Mouse (Mus musculus) myocyte (in vitro differentiated cells): ENCODE measurements around the gene Endou. TPM values are rescaled to one million over a fixed set of nuclear protein-coding genes. Genes with fewer than 3 reads are reported as not detected.

Source experiments
- H3K27me3 ChIP-seq: one replicate; pipeline ENCODE4 v1.6.1; 2011; ENCODE audit not compliant: control insufficient read depth, insufficient read depth, insufficient read length
- H3K36me3 ChIP-seq: one replicate; pipeline ENCODE4 v1.6.1; 2011; ENCODE audit not compliant: control insufficient read depth, insufficient read depth
- H3K4me2 ChIP-seq: one replicate; pipeline ENCODE4 v1.6.1; 2011; ENCODE audit warnings: low read depth, control low read depth
- H3K4me3 ChIP-seq: one replicate; pipeline ENCODE4 v1.5.1; 2011; ENCODE audit warnings: mild to moderate bottlenecking, control low read depth, moderate library complexity
- H3K79me2 ChIP-seq: one replicate; pipeline ENCODE4 v1.6.1; 2011; ENCODE audit not compliant: control insufficient read depth, insufficient read depth
- H3ac ChIP-seq: one replicate; pipeline ENCODE4 v1.6.1; 2011; ENCODE audit not compliant: control insufficient read depth, insufficient read length
- CEBPB ChIP-seq: IDR thresholded peaks from 2 replicates; pipeline ENCODE4 v1.6.1; 2011; ENCODE audit warnings: mild to moderate bottlenecking, moderate library complexity; ENCODE audit not compliant: poor library complexity, insufficient read depth, severe bottlenecking
- E2F4 ChIP-seq: IDR thresholded peaks from one replicate; pipeline ENCODE4 v1.6.1; 2011; ENCODE audit warnings: mild to moderate bottlenecking, control low read depth, moderate library complexity; ENCODE audit not compliant: insufficient read depth
- MAX ChIP-seq: IDR thresholded peaks from one replicate; pipeline ENCODE4 v1.6.1; 2011; ENCODE audit warnings: low read depth, mild to moderate bottlenecking, control low read depth
- MYOD1 ChIP-seq, 3 experiments: IDR thresholded peaks; one replicate each; pipeline ENCODE4 v1.6.1; 2011; ENCODE audit warnings: control low read depth in 2 of 3, low read depth in 2 of 3, mild to moderate bottlenecking in 2 of 3, moderate library complexity in 1 of 3; ENCODE audit not compliant: insufficient read length in 2 of 3, control insufficient read depth in 1 of 3
- MYOG ChIP-seq, 3 experiments: IDR thresholded peaks; one replicate each; pipeline ENCODE4 v1.6.1; 2011; ENCODE audit warnings: control low read depth in 2 of 3, low read depth in 2 of 3, mild to moderate bottlenecking in 2 of 3; ENCODE audit not compliant: insufficient read length in 2 of 3, control insufficient read depth in 1 of 3, insufficient read depth in 1 of 3
- POLR2A ChIP-seq: IDR thresholded peaks from one replicate; pipeline ENCODE4 v1.6.1; 2011; ENCODE audit warnings: low read depth, mild to moderate bottlenecking, control low read depth, moderate library complexity; ENCODE audit not compliant: insufficient read length
- POLR2AphosphoS2 ChIP-seq: IDR thresholded peaks from one replicate; pipeline ENCODE4 v1.6.1; 2011; ENCODE audit warnings: low read depth, control low read depth; ENCODE audit not compliant: insufficient read length
- REST ChIP-seq: IDR thresholded peaks from one replicate; pipeline ENCODE4 v1.6.1; 2011; ENCODE audit warnings: mild to moderate bottlenecking, control low read depth, moderate library complexity; ENCODE audit not compliant: insufficient read depth, insufficient read length
- SRF ChIP-seq: IDR thresholded peaks from one replicate; pipeline ENCODE4 v1.6.1; 2011; ENCODE audit warnings: low read depth; ENCODE audit not compliant: control insufficient read depth, insufficient read length
- TCF12 ChIP-seq: IDR thresholded peaks from one replicate; pipeline ENCODE4 v1.6.1; 2011; ENCODE audit warnings: mild to moderate bottlenecking, control low read depth; ENCODE audit not compliant: poor library complexity, insufficient read depth, severe bottlenecking
- TCF3 ChIP-seq: IDR thresholded peaks from one replicate; pipeline ENCODE4 v1.6.1; 2011; ENCODE audit warnings: low read depth, control low read depth; ENCODE audit not compliant: insufficient read length
- USF1 ChIP-seq: IDR thresholded peaks from one replicate; pipeline ENCODE4 v1.6.1; 2011; ENCODE audit warnings: low read depth, mild to moderate bottlenecking, control low read depth, moderate library complexity
- polyA plus RNA-seq: library from polyadenylated mRNA; unstranded; fragments of >200 nt; fragmentation: generic; extraction: Trizol; gene quantifications from one replicate; pipeline ENCODE4 v1.2.1, GENCODE M21; 2012; ENCODE audit warnings: missing spikeins

The Endou gene
- polyA plus RNA-seq, 1 experiment = 0.01 TPM

- Histone ChIP-seq H3K36me3 (peaks cover 50% of the 10 kb centered on the region), H3K79me2 (no peaks in the 10 kb centered on the region), H3K4me3 (no peak overlapping the region), H3K27me3 (no peaks in the 10 kb centered on the region), H3K4me2 (no peak overlapping the region), H3ac (no peak overlapping the region)
- TF ChIP-seq TCF12 = no peak
- no peak for TF ChIP-seq POLR2A
- TF ChIP-seq REST = no peak
- TF ChIP-seq TCF3 = no peak
- TF ChIP-seq E2F4 = no peak
- TF ChIP-seq MAX = no peak
- no peak for TF ChIP-seq SRF
- TF ChIP-seq MYOG (IDR thresholded peaks at IDR 0.05; ENCODE audit: control insufficient read depth in 1 of 3, insufficient read depth in 1 of 3, insufficient read length in 2 of 3, low read depth in 2 of 3) = no peak
- no peak for TF ChIP-seq MYOD1 (IDR thresholded peaks at IDR 0.05; ENCODE audit: control insufficient read depth in 1 of 3, insufficient read length in 2 of 3, low read depth in 2 of 3)
- no peak for TF ChIP-seq CEBPB
- no peak for TF ChIP-seq USF1
- no peak for TF ChIP-seq POLR2AphosphoS2
Measured at GRCm38 (mm10) chr15:97684118-97684517, 47.0 kb downstream of the Endou start.

GRCm38 (mm10) chr15:97682053-97682452, 49.1 kb downstream of the Endou start:
- Histone ChIP-seq H3K79me2 (no peaks in the 10 kb centered on the region), H3K27me3 (no peaks in the 10 kb centered on the region), H3K4me3 (no peak overlapping the region), H3K4me2 (no peak overlapping the region), H3ac (no peak overlapping the region), H3K36me3 (peaks cover 44% of the 10 kb centered on the region)
- TF ChIP-seq E2F4 (no peak), MYOG (IDR thresholded peaks at IDR 0.05; ENCODE audit: control insufficient read depth in 1 of 3, insufficient read depth in 1 of 3, insufficient read length in 2 of 3, low read depth in 2 of 3) (no peak), TCF12 (no peak), SRF (no peak), POLR2AphosphoS2 (no peak), REST (no peak), MYOD1 (IDR thresholded peaks at IDR 0.05; ENCODE audit: control insufficient read depth in 1 of 3, insufficient read length in 2 of 3, low read depth in 2 of 3) (no peak), TCF3 (no peak), MAX (no peak), USF1 (no peak), CEBPB (no peak), POLR2A (no peak)

DNA sequence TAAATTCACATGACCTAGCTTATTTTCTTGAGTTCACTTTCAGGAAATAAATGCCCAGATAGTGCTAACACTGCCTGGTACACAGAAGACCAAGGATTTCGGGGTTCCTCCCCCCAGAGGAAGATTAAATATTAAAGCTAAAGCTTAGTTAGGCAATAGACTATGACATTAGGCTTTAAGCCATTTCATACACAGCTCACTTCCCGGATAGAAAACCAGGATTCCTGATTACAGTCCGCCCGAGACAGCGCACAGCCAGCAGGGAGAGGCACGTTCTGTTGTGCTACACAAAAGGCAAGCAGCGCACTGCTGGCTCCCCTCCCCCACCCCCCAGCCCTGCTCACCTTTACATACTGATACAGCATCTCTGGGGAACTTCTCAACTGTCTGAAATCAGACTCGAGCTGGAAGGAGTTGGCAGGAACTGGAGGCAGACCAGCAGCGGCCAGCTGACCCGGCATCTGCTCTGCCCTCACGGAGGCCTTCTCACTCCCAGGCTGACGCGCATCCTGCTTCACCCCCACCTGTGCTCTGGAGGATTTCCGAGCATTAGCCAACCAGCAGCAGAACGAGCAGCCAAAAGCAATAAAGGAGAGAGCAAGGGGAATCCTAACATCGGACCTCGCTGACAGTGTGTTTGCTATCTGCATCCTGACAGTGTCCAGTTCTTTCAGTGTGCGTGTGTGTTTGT, 51.0 kb downstream of the Endou start:
- TF ChIP-seq USF1 (no peak), SRF (no peak), CEBPB (no peak), POLR2A (no peak)
- H3K4me3 ChIP-seq = no peak overlapping the region
- no peaks in the 10 kb centered on the region for H3K27me3 ChIP-seq
- no peak overlapping the region for H3ac ChIP-seq
- H3K4me2 ChIP-seq = no peak overlapping the region
- peaks cover 49% of the 10 kb centered on the region for H3K36me3 ChIP-seq
- H3K79me2 ChIP-seq = no peaks in the 10 kb centered on the region

- TF ChIP-seq MYOD1 (IDR thresholded peaks at IDR 0.05; ENCODE audit: control insufficient read depth in 1 of 3, insufficient read length in 2 of 3, low read depth in 2 of 3) (no peak), MYOG (IDR thresholded peaks at IDR 0.05; ENCODE audit: control insufficient read depth in 1 of 3, insufficient read depth in 1 of 3, insufficient read length in 2 of 3, low read depth in 2 of 3) (no peak), TCF12 (no peak), E2F4 (no peak), MAX (no peak), USF1 (no peak), REST (no peak), POLR2A (no peak)
- Histone ChIP-seq H3K27me3 (no peaks in the 10 kb centered on the region), H3K4me2 (no peak overlapping the region), H3ac (no peak overlapping the region), H3K79me2 (no peaks in the 10 kb centered on the region), H3K4me3 (no peak overlapping the region), H3K36me3 (peaks cover 46% of the 10 kb centered on the region)
Measured at GRCm38 (mm10) chr15:97677341-97677740, 53.8 kb downstream of the Endou start.

DNA sequence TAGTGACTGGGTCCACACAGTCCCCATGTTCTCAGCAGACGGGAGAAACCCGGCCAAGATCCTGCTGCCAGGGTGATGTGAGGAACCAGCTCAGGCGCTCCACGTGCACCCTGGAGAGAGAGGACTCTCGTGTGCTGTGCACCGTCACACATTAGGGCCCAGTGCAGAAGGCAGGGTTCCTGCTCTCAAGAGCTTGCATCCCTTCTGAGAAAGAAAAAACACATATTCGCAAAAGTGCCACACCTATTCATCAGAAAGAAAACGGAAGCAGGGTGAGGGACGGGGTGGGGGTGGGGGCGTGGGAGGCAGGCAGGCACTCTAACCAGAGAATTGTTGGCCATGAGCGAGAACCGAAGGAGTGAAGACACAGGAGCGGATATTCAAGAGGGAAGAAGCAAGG, 55.2 kb downstream of the Endou start:
- Histone ChIP-seq H3K36me3 (peaks cover 34% of the 10 kb centered on the region), H3ac (no peak overlapping the region), H3K27me3 (no peaks in the 10 kb centered on the region), H3K4me2 (no peak overlapping the region), H3K79me2 (no peaks in the 10 kb centered on the region), H3K4me3 (no peak overlapping the region)
- TF ChIP-seq REST (no peak), TCF3 (no peak), MAX (no peak), TCF12 (no peak), SRF (no peak), CEBPB (no peak), POLR2AphosphoS2 (no peak), E2F4 (no peak), POLR2A (no peak), MYOG (IDR thresholded peaks at IDR 0.05; ENCODE audit: control insufficient read depth in 1 of 3, insufficient read depth in 1 of 3, insufficient read length in 2 of 3, low read depth in 2 of 3) (no peak), MYOD1 (IDR thresholded peaks at IDR 0.05; ENCODE audit: control insufficient read depth in 1 of 3, insufficient read length in 2 of 3, low read depth in 2 of 3) (no peak), USF1 (no peak)
